In the genomic region with DNA sequence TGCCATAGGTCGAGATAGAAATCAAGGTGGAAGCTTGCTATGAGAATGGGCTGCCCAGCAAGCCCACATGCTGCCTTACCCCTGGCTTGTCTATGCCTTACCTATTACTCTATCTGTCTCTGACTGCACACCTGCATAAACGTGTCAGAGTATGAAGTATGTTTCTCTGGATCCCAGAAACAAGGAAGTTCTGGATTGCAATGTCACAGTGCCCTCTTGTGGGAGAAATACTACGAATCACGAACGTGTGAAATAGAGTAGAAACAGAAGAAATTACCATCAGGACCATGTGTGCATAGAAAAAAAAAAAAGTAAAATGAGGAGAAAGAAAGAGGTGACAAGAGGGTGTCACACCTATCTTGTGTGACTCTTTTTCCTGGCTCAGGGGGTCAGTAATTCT, we compare ENCODE assay signal across 9 mouse cellular contexts.
DNase-seq lines count a peak whose midpoint lies in the region; ATAC-seq and TF ChIP-seq lines count a peak whose summit lies in the region.
"Had no signal": no experiment of that assay in that cellular context is flagged by ENCODE, and none has a peak within 500 bp of the region (broad histone marks: within the 10 kb centered on the region; RNA-seq: fewer than 3 reads in every experiment).

No protein-coding gene starts in this region.

- no peak for TF ChIP-seq POLR2A in cerebellum, adult 2 months (IDR thresholded peaks at IDR 0.05; ENCODE audit: borderline replicate concordance, insufficient read depth, low read length)

- peak in 1 of 2 experiments; percentile 18 for DNase-seq in cerebellum, adult 2 months
- peak; percentile 73 to 77 for DNase-seq in left cerebral cortex, postnatal 14 days (ENCODE audit: low spot score in 2 of 2)
- no peak for DNase-seq in left cerebral cortex, adult 11 months (ENCODE audit: low spot score)
- DNase-seq in NIH3T3 (ENCODE audit: low read depth): peak; percentile 62
- DNase-seq in retina, postnatal 1 day: peak; percentile 64
- DNase-seq in gastrocnemius, postnatal 36 days: no peak

- no peak for ATAC-seq in cerebellum, adult (ENCODE audit: insufficient number of reproducible peaks, low FRiP score, low TSS enrichment)
- ATAC-seq in granulocyte monocyte progenitor cell, adult 5-6 weeks (replicated peaks; ENCODE audit: poor library complexity, severe bottlenecking): 0 out of 2 replicates have a peak, but pooled peaks have one; percentile 30

- no peak overlapping the region for H3K27ac ChIP-seq in cerebellum, adult 2 months (ENCODE audit: insufficient read depth, low read length)
- H3K27ac ChIP-seq: heart, embryonic 13.5 days had no signal

- intact Hi-C loops in left cerebral cortex, postnatal 14 days (cut with DNase I): no loop called here
- intact Hi-C loops in gastrocnemius, postnatal 36 days (cut with DNase I): no loop called here

- peak; percentile 34; the same call in 1 of the 2 replicates for TF ChIP-seq CTCF in cerebellum, adult 2 months (IDR thresholded peaks at IDR 0.05; ENCODE audit: borderline replicate concordance, insufficient read depth, low read depth, low read length)

- WGBS in cerebellum, adult 2 months: 19% methylated on average over 5 of the region's 5 CpGs

- H3K4me3 ChIP-seq in cerebellum, adult 2 months (replicated peaks; ENCODE audit: insufficient read depth, low read depth, low read length): no peak overlapping the region
- H3K4me3 ChIP-seq: heart, embryonic 13.5 days had no signal

- no peaks in the 10 kb centered on the region for H3K4me1 ChIP-seq in cerebellum, adult 2 months (ENCODE audit: control insufficient read depth, insufficient read depth, low read length)
- H3K4me1 ChIP-seq: heart, embryonic 13.5 days had no signal

- H3K27me3 ChIP-seq in cerebellum, adult 2 months (ENCODE audit: control insufficient read depth, insufficient read depth, low read length): no peaks in the 10 kb centered on the region

Comparison
In these comparisons a context has a peak if more than half of its experiments do, and no peak if none do; other contexts are left out.
1. DNase-seq: peak in left cerebral cortex, postnatal 14 days (2 of 2), NIH3T3 (single experiment) and retina, postnatal 1 day (single experiment); none in left cerebral cortex, adult 11 months (single experiment) and gastrocnemius, postnatal 36 days (0 of 2).